Mouse (Mus musculus): ENCODE measurements around the gene Sobp.
A peak's percentile ranks its signal among the peaks of the same experiment; 100 is the strongest.

Sobp gene

DNA sequence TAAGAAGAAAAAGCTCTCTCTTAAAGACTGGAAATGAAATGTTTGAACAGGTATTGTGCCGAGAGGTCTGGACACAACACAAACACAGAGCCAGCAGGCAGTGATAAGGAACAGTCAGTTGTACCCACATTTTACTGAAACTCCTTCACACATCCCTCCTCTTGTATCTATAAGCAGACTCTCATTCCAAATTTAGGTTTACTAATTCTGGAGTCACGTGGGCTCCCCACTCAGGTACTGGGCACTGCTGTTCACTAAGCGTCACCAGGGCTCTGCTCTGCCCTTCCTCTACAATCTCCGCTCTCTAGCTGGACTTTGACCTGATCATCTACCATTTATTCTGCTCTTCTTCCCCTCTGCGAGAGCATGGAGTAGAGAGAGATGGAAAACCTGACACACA is 15.4 kb downstream of the Sobp start:
- DNase-seq (ENCODE audit: low spot score) = no peak

DNA sequence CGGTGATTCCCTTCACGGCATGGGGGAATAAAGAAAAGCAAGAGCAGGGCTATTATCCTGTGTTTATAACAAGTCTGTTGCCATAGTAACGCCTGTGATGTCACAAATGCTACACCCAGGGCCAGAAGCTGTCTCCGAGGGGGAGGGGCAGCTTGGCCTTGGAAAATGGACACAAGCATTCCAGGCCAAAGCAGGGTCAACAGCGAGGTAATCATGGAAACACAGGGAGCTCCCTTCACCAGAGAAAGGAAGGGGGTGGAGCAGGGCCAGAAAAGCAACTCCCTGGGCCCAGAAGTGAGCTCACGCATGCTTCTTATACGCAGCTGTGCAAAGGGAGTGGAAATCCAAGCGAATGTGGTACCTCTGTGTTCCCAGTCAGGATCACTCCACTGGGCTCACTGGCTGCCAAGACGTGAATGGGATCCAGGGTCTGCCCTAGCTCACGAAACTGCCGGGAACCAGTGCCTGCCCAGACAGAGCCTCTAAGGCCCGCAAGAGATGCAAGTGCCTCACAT is 19.2 kb downstream of the Sobp start:
- peak; percentile 97 for DNase-seq (ENCODE audit: low spot score)

DNA sequence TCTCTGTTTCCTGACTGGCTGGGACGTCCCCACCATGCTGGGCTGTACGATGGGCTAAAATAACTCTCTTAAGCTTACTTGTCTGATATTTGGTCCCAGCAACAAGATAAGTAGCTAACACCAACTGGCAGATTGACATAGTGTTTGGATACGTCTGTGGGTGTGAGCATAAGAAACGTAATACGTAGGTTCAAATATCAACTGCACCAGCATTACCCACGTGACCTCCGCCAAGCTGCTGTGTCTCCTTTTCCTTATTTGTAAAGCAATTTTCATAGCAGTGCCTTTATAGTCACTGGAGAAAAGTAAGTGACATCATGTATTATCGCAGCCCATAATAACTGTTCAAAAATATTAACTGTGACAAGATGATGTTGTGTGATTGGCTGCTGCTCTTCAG is 21.7 kb downstream of the Sobp start:
- DNase-seq (ENCODE audit: low spot score) = no peak

DNA sequence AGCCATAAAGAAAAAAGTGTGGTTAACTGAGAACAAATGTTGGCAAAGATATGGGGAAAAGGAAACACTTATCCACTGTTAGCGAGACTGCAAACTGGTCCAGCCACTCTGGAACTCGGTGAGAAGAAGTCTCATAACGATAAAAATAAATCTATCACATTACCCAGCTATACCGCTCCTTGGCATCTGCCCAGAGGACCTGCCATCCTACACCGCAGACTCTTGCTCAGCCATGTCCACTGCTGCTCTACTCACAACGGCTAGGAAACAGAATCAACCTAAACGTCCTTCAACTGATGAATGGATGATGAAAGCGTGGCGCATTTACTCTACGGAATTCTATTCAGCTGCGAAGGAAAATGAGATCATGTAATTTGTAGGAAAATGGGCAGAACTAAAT is 25.9 kb downstream of the Sobp start:
- DNase-seq (ENCODE audit: low spot score) = no peak

DNA sequence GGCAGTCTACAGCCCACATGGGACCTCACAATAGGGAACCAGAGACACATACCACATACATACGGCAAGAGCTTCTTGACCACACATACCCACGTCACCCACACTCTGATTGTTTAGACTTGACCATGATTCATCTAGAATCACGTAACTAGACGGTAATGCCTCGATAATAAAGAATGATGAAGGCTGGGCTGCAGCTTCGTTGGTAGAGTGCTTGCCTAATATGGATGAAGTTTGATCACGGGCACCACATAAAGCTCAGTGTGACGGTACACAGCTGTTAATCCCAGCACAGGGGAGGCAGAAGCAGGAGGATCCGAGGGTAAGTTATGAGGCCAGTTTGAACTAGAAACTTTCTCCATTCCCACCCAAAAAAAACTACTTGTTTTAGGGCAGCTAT is 31.2 kb downstream of the Sobp start:
- DNase-seq (ENCODE audit: low spot score) = no peak

DNA sequence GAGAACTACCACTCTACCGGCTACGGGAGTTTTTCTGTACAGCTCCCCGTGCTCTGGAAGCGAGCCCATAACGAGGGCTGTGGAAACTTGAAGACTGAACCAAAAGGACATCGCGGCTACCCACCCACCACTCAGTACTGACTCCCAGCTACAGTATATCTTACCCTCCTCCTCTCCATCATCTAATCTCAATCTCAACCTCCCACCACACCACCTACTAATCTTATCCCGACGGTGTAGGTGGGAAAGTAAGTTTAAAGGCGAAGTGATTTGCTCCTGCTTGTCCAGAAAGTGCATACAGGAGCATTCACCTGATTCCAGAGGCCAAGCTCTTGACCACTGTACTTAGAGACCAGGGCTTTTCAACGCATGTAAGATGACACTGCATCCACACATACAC is 40.3 kb downstream of the Sobp start:
- DNase-seq (ENCODE audit: low spot score) = no peak

DNA sequence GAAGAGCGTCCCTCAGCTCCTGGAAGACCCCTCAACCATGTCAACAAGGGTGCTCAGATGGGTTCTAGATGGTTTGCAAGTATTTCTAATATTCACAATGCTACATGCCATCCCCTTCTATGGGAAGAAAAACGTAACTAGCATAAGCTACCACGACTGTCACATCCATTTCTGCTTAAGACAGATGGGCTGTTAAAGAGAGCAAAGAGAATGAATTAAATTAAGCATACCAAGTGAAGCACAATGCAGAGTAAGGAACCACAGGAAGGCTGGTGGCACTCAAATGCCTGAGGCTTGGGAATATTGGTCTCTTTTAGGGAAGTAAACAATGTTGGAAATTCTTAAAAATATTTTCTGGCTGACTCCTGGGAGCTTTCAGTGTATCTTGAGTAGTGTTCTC is 45.6 kb downstream of the Sobp start:
- DNase-seq (ENCODE audit: low spot score) = no peak

DNA sequence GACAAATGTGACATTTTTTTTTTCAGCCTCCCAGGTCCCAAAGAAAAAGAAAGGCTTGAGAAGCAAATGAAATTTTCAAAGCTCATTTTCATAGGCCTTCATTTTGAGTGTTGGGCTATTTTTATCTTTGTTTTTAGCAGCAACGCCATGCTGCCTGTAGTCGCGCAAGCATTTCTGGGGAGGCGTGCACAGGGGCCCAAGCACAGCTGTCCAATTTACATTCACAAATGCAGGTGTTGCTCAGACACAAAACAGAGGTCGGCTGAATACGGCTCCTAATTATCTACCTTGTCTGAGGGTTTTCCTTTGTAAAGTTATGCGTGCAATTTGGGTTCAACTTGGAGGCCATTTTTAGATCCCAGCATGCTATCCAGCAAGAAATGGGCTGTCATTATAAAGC is 49.8 kb downstream of the Sobp start:
- no peak for DNase-seq (ENCODE audit: low spot score)

DNA sequence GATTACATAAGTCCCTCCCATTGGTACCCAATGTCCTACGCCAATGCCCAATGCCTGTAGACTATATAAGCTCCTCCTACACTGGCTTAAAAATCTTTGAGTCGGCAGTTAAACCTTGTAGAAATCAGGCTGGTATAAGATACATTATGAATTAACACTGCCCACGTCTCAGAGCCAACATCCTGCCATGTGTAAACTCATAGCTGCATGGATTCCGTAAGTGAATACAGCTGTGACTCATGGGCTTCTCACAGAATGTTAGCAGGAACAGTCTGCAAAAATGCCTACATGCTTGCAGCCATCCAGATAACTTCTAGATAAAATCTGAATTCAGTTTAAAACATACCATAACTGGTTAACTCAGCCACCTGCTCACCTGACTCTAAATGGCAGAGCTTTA is 50.2 kb downstream of the Sobp start:
- DNase-seq (ENCODE audit: low spot score) = no peak

DNA sequence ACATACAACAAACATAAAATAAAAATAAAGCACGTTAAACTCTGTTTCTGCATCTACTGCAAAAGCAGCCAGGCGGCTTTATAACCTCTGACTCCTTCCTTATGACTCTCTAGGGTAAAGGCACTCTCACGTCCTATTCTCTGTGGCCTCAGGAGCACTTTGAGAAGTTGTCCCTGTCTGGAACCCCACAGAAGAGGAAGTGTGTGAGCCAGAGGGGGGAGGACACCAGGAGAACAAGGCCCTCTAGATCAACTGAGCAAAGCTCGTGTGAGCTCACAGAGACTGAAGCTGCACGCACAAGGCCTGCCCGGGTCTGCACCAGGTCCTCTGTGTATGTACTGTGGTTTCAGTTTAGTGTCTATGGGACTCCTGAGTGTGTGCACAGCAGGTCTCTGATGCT is 50.9 kb downstream of the Sobp start:
- DNase-seq (ENCODE audit: low spot score) = no peak

DNA sequence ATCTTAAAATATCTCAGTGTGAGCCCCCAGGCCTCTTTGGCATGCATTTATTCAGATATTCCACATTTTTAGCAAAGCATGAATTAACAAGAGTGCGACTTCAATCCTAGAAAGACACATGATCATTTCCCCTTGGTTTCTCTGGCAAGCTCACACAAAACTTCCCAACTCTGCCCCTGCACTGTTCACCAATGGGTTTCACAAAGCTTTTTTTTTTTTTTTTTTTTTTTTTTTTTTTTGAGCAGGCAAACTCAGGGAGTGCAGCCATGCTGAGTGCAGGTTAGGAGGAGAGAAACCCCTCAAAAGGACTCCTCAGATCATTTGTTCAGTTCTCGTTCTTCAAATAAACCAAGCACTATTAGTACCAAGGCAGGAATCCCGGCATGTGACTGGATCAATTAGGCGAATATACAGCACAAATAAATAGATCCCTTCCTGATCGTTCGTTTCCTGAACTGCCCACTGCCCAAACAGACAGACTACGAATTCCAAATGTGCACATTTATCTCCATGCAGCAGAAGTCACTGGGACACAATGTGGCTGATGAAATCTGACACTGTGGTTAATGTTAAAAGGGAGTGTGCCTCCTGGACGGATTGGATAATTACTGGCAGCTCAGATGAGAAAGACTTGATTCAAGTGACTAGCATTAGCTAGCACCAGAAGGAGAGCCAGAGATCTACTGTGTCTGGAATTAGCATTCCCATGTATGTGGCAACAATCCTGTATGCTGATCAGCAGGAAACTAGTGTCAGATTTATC is 53.5 kb downstream of the Sobp start:
- peak; percentile 58 for DNase-seq (ENCODE audit: low spot score)

DNA sequence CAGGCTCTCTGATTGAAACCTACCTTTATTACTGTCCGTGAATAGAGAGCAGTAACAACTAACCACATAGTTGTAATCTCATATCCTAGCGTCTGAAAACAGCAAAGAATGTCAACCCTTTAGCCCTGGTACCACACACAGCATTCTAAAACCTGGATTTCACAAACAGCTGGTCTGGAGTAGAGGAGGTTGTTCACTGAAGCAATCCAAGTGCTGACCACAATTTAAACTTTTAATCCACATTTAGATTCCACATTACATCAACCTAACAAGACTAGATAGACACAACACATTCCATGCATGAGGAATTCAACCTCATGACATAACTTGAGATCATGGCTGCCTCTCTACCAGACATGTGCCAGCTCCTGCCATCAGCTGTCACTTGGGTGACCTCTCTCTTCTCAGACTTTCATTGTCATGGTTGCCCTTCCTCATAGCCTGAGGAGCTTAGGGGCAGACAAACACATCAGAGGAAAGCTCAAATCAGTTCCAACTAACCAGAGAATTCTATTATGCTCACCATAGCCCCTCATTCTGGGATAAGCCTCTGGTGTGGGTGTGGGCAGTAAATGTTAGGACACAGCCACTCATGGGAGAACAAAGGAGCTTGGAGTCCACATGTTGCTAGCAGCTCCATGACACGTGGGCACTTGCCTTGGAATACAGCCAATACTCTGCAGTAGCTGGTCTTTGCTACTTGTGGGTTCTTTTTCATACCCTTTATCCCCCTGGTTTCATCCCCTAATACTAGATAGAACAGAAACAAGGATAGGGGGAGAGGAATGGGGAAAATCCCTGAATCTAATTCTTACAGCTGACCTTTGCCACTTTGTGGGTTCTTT is 58.0 kb downstream of the Sobp start:
- no peak for DNase-seq (ENCODE audit: low spot score)

DNA sequence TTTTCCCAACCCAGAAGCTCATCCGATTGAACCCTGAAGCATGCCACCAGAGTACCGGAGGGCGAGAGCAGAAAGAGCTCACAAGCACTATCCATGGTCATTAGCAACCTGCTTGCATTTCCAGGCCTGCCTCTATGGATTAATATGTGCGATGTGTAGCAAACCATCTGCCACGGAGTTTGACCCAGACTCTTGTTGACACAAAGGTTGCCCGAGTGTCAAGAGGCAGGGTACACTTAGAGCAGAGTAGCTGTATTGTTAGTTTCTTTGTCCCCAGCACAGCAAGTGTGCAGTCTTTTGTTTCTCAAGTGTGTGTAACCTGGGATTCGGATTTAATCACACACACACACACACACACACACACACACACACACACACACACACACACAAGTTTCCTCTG is 62.0 kb downstream of the Sobp start:
- peak; percentile 33 for DNase-seq (ENCODE audit: low spot score)

DNA sequence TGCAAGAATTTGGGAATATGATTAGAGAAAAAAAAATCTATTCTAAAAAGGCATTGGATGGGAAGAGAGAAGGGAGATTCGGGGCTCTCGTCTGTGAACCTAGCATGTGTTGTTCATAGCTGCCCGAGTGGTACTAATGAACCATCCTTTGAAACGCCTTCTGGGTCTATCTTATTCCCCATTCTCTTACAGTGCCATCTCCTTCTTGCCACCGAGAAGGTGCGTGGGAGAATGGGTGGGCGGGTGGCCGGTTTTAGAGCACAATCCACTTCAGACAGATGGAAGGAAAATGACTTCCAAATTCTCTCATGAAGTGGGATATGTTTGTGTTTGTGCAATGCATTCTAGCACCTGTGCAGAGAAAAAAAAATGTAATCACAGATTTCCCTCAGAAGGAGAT is 67.7 kb downstream of the Sobp start:
- no peak for DNase-seq (ENCODE audit: low spot score)

DNA sequence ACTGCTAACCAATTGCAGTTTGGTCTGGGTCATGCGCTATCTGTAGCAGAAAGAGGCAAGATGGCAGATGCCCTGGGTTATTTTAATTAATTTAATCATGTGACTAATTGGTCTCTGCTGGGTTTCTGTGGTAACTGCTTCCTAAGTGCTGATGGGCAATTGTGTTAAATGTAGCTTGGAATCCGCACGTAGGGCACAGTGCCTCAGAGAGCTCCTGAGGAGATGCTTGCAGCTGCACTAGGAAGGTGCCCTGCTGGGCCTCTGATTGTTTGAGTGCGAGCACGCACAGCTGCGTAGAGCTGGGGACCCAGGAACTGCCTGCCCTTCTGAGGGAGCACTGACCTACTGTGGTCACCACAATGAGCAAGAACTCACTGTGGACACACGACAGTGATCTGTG is 68.1 kb downstream of the Sobp start:
- DNase-seq (ENCODE audit: low spot score) = peak; percentile 24

DNA sequence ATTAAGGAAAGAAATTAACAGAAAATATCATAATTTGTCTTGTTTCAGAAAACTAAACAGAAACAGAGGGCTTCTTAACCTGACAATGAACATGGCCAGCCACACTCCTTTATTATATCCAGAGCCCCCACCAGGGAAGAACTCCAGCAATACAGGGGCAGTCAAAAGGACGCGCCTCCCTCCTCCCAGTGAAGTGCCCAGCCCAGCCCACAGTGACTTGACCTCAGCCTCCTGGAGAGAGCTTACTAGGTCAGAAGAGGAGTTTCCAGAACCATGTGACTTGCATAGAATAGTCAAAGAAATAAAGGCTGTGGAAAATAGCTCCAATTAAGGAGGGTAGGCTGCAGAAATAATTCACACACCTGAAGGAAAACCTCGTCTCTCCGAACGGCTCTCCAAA is 73.8 kb downstream of the Sobp start:
- DNase-seq (ENCODE audit: low spot score) = peak; percentile 53

DNA sequence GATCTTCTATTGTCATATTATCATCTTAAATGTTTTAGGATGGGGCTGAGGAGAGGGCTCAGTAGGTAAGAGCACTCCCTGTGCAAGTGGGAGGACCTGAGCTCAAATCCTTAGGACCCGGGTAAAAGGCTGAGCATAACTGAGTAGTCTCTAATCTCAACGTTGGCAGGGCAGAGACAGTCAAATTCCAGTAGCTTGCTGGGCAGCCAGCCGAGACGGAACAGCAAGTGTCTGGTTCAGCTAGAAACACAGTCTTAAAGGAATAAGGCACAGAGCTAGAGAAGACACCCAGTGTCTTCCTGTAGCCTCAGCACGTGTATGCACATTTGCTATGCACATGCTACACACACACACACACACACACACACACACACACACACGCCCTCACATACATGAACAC is 75.1 kb downstream of the Sobp start:
- DNase-seq (ENCODE audit: low spot score) = no peak

DNA sequence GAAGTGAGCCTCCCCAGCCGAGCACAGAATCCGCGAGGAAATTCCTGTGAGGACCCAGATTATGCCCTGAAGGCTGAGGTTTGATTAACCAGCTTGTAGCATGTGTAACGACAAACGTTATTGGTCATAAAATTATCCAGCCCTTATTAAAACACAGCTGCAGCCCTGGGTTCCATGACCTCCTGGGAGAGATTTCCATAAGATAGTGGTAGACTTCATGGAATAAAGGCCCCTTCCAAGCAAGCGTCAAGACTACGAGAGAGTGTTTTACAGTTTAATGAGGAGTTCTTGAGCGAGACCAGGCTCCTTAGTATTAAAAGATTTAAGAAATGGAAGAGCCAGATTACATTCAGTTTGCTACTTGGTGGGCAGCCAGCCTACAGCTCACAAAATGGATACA is 76.6 kb downstream of the Sobp start:
- DNase-seq (ENCODE audit: low spot score) = no peak

DNA sequence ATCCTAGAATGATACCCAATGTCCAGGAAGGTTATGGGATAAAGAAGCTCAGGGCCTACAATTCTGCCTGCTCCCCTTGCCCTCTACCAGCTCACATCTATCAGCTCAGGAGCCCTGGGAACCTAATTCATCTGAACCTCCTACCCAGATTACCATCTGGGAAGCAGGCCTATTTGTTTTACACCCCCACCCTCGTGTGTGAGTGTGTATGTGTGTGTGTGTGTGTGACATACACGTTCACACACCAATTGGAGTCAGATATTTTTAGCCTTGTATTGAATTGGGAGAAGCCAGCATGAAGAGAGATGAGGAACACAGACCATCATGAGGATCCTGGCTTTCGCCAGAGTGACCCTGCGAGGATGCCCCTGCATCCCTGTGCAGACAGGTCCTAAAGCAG is 77.7 kb downstream of the Sobp start:
- DNase-seq (ENCODE audit: low spot score) = no peak

DNA sequence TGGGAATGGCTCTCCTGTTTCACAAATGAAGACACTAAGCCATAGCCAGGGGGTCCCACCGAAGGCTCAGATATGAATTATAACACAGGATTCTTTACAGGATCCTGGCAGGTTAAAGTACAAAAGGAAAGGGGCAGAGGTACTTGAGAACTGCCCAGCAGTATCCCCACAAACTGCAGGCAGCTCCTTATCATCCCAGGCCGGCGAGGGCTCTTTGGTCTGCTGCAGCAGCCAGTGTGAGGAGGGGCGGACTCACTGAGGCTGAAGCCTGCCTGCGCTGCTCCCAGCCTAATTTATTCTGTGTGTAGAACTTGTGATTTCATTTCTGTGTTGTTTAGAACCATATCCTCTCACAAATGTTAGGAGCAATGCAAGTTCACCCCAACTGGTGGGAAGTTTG is 79.8 kb downstream of the Sobp start:
- DNase-seq (ENCODE audit: low spot score) = peak; percentile 63

DNA sequence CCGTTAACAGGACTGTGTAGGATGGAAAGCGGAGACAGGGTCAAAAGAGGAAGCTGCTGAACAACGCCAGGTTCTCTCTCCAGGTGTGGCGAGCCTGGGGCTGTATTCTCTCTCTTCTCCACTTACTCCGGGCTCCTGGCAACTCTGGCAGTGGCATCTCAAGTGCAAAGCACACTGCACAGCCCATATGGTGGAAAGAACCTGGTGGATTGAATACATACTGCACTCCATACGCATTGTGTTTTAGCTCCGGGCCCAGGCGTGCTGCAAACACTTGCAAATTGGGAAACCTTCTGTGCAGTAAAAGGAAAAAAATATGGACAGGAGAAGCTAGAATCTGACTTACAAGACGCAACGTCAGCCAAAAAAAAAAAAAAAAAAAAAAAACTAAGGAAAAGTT is 80.9 kb downstream of the Sobp start:
- DNase-seq (ENCODE audit: low spot score) = no peak

DNA sequence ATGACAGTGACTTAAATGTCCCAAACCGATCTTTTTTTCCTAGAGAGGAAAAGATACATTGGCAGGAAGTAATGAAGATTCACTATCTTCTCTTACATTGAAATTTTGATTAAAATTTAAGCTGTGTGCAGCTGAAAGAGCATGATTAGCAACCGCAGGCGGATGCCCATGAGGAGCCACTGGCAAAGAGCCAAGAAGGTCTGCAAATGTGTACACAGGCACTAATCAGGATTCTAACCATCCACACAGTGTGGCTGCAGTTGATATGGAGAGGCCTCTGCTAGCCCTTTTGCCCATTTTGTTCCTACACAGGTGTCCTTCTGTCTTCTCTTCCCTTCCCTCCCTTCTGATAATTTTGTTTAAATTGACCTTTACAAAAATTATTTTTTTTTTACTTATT is 84.3 kb downstream of the Sobp start:
- no peak for DNase-seq (ENCODE audit: low spot score)

DNA sequence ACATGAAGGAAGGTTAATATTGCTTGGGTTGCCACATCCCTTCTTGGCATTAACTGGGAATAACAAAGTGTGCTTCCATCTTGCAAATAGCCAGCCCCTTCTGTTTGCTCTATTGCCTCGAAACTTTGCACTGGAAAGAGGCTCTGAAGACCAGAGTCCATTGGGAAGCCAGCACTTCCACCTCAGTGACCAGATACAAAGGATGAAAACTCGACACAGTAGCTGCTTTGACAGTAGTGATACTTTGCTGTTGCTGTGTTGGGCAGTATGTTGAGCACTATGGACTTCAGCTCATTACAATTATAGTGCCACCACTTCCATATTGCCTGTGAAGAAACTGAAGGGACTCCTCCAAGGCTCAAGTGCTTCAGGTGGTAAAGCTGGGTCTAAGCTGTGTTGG is 86.9 kb downstream of the Sobp start:
- DNase-seq (ENCODE audit: low spot score) = no peak

DNA sequence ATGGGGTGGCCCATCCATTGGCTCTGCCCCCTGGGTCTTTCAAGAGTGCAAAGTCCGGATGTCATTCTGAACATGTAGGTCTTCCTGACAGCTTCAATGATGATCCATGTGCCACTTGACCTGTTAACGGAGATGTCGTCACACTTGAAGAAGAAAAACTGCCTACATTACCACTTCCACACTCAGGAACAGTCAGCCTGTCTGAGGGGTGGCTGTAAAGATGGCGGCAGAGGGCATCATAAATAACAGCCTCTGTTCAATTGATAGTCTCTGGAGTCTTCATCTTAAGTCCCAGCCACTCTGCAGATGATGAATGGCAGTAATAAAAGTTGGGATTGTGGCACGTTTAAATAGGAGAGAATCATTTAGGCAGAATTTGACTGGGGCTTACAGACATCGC is 87.4 kb downstream of the Sobp start:
- DNase-seq (ENCODE audit: low spot score) = no peak
